8 mouse cellular contexts compared by ENCODE assay signal in the genomic region with DNA sequence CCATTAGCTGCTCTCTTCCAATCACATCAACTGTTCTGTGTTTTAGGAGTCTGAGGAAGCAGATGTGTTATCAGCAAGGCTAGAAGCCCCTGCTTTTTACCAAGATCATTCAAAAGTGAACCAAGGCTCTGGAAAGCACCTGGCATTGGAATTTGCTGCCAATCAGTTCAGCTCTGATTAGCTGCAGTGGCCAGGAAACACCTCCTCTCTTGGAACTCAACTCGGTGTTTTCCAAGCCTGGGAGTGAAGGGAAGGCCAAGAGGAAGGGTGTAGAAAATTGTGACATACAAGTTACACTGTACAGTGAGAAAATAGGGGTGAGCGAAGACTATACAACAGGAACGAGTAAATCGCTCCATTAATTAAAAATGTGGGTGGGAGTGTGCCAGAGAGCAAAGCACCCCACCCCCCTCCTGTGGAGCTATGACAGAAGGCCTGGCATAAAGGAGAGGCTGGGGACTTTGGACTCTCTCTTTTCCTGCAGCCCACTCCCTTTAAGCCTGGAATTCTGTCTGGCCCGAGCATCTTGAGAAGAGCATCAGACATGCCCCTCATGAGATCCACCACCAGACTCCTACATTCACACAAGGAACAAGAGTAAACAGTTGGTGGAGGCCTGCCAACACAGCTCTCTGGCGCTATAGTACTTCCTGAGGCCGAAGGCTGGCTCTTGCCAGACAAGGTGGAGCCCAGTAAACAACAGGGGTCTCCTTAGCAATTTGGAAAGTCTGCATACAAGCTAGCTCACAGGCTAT.
A peak's percentile ranks its signal among the peaks of the same experiment; 100 is the strongest.
DNase-seq lines count a peak whose midpoint lies in the region; ATAC-seq lines count a peak whose summit lies in the region.

No protein-coding gene starts in this region.

- WGBS in hindbrain, embryonic 13.5 days, result 78% methylated on average over 7 of the region's 7 CpGs
- whole genome bisulfite sequencing in hindbrain, embryonic 11.5 days, result 85% methylated on average over 7 of the region's 7 CpGs
- 63% methylated on average over 7 of the region's 7 CpGs for WGBS in embryonic facial prominence, embryonic 14.5 days
- 81% methylated on average over 7 of the region's 7 CpGs for WGBS in midbrain, embryonic 13.5 days

- no peak overlapping the region for H3K4me2 ChIP-seq in hindbrain, embryonic 13.5 days
- H3K4me2 ChIP-seq in hindbrain, embryonic 11.5 days (replicated peaks; ENCODE audit: low read depth, low read length), result no peak overlapping the region
- no peak overlapping the region for H3K4me2 ChIP-seq in embryonic facial prominence, embryonic 14.5 days (ENCODE audit: low read depth, low read length)
- no peak overlapping the region for H3K4me2 ChIP-seq in midbrain, embryonic 13.5 days (replicated peaks)

- H3K9me3 ChIP-seq in hindbrain, embryonic 13.5 days, result no peaks in the 10 kb centered on the region
- no peaks in the 10 kb centered on the region for H3K9me3 ChIP-seq in hindbrain, embryonic 11.5 days (ENCODE audit: control insufficient read depth, low read length)
- no peaks in the 10 kb centered on the region for H3K9me3 ChIP-seq in embryonic facial prominence, embryonic 14.5 days (ENCODE audit: control insufficient read depth, low read length)
- H3K9me3 ChIP-seq in midbrain, embryonic 13.5 days, result no peaks in the 10 kb centered on the region

- peak overlapping the region; percentile 66 for H3K27ac ChIP-seq in hindbrain, embryonic 13.5 days
- H3K27ac ChIP-seq in hindbrain, embryonic 11.5 days (ENCODE audit: low read depth, low read length), result no peak overlapping the region
- peak overlapping the region; percentile 46; the same call in 1 of the 2 replicates for H3K27ac ChIP-seq in embryonic facial prominence, embryonic 14.5 days (replicated peaks; ENCODE audit: low read depth, low read length)
- H3K27ac ChIP-seq in midbrain, embryonic 13.5 days, result no peak overlapping the region; the same call in 1 of the 2 replicates

- no peak overlapping the region for H3K4me3 ChIP-seq in hindbrain, embryonic 13.5 days
- no peak overlapping the region for H3K4me3 ChIP-seq in hindbrain, embryonic 11.5 days (ENCODE audit: low read depth, low read length)
- H3K4me3 ChIP-seq in embryonic facial prominence, embryonic 14.5 days (ENCODE audit: low read depth, low read length), result no peak overlapping the region
- H3K4me3 ChIP-seq in midbrain, embryonic 13.5 days (replicated peaks), result no peak overlapping the region

- H3K36me3 ChIP-seq in hindbrain, embryonic 13.5 days, result no peaks in the 10 kb centered on the region
- H3K36me3 ChIP-seq in hindbrain, embryonic 11.5 days (ENCODE audit: control insufficient read depth, insufficient read depth, low read length), result no peaks in the 10 kb centered on the region
- H3K36me3 ChIP-seq in embryonic facial prominence, embryonic 14.5 days (ENCODE audit: control insufficient read depth, insufficient read depth, low read length), result no peaks in the 10 kb centered on the region
- no peaks in the 10 kb centered on the region for H3K36me3 ChIP-seq in midbrain, embryonic 13.5 days

- H3K4me1 ChIP-seq in hindbrain, embryonic 13.5 days (replicated peaks), result peaks cover 23% of the 10 kb centered on the region
- no peaks in the 10 kb centered on the region for H3K4me1 ChIP-seq in hindbrain, embryonic 11.5 days (replicated peaks; ENCODE audit: control insufficient read depth, insufficient read depth, low read length)
- H3K4me1 ChIP-seq in embryonic facial prominence, embryonic 14.5 days (ENCODE audit: control insufficient read depth, insufficient read depth, low read length), result peaks cover 11% of the 10 kb centered on the region
- H3K4me1 ChIP-seq in midbrain, embryonic 13.5 days (replicated peaks), result peaks cover 20% of the 10 kb centered on the region

- peak; percentile 57 for ATAC-seq in hindbrain, embryonic 13.5 days (ENCODE audit: low FRiP score)
- no peak for ATAC-seq in hindbrain, embryonic 11.5 days (ENCODE audit: low FRiP score)
- peak; percentile 76 for ATAC-seq in cerebellum, adult (ENCODE audit: insufficient number of reproducible peaks, low FRiP score, low TSS enrichment)
- ATAC-seq in embryonic facial prominence, embryonic 14.5 days (ENCODE audit: low read depth), result peak; percentile 69
- ATAC-seq in midbrain, embryonic 13.5 days, result peak; percentile 49

- H3K9ac ChIP-seq in hindbrain, embryonic 13.5 days, result no peak overlapping the region
- H3K9ac ChIP-seq in hindbrain, embryonic 11.5 days (ENCODE audit: low read depth, low read length), result no peak overlapping the region
- H3K9ac ChIP-seq in embryonic facial prominence, embryonic 14.5 days (ENCODE audit: low read depth, low read length), result no peak overlapping the region
- no peak overlapping the region for H3K9ac ChIP-seq in midbrain, embryonic 13.5 days (replicated peaks)

- H3K27me3 ChIP-seq in hindbrain, embryonic 13.5 days, result no peaks in the 10 kb centered on the region
- H3K27me3 ChIP-seq in hindbrain, embryonic 11.5 days (ENCODE audit: control insufficient read depth, insufficient read depth, low read length), result no peaks in the 10 kb centered on the region
- no peaks in the 10 kb centered on the region for H3K27me3 ChIP-seq in embryonic facial prominence, embryonic 14.5 days (replicated peaks; ENCODE audit: control insufficient read depth, insufficient read depth, low read length)
- no peaks in the 10 kb centered on the region for H3K27me3 ChIP-seq in midbrain, embryonic 13.5 days

- DNase-seq in hindbrain, embryonic 11.5 days (ENCODE audit: low spot score), result no peak
- DNase-seq in embryonic facial prominence, embryonic 14.5 days (ENCODE audit: low spot score), result peak; percentile 81
- DNase-seq in kidney, postnatal 10 days, result peak; percentile 66
- DNase-seq in MN1 (ENCODE audit: low spot score), result no peak
- no peak for DNase-seq in thymus, postnatal 36 days

Comparison
In these comparisons a context has a peak if more than half of its experiments do, and no peak if none do; other contexts are left out.
1. H3K27ac ChIP-seq: peak in hindbrain, embryonic 13.5 days (single experiment) and embryonic facial prominence, embryonic 14.5 days (single experiment); none in hindbrain, embryonic 11.5 days (single experiment) and midbrain, embryonic 13.5 days (single experiment).
2. DNase-seq: peak in embryonic facial prominence, embryonic 14.5 days (single experiment) and kidney, postnatal 10 days (single experiment); none in hindbrain, embryonic 11.5 days (single experiment), MN1 (single experiment) and thymus, postnatal 36 days (0 of 2).